Mouse (Mus musculus) heart, adult 10 weeks (tissue): ENCODE results near the gene Snx25. TPM values are rescaled to one million over a fixed set of nuclear protein-coding genes. Genes with fewer than 3 reads are reported as not detected.

ENCODE experiments used
- polyA plus RNA-seq: library from polyadenylated mRNA; stranded (reverse); fragments of 350-450 nt; fragmentation: Illumina TruSeq; extraction: RNeasy Lipid Tissue Mini Kit (QIAGEN cat#74804); gene quantifications from one replicate; pipeline ENCODE4 v1.2.3, GENCODE M21; 2014; ENCODE audit warnings: low read depth, low replicate concordance

Gene Snx25
- 11.2 TPM for polyA plus RNA-seq

GRCm38 (mm10) chr8:46152064-46153031 is at the start of gene Snx25:
Gene Snx25, minus strand, starts transcription at chr8:46152159.

GRCm38 (mm10) chr8:46151202-46152062 is 527 bp downstream of the Snx25 start, which contains the start of gene Cfap97:
Gene Cfap97, plus strand, starts transcription at chr8:46151771.

GRCm38 (mm10) chr8:46005596-46005995 is 146.4 kb downstream of the Snx25 start, which contains the start of gene Ankrd37:
Gene Ankrd37, minus strand, starts transcription at chr8:46005707.

GRCm38 (mm10) chr8:45999138-45999783 is 152.7 kb downstream of the Snx25 start, which contains the start of gene Lrp2bp:
Gene Lrp2bp, plus strand, starts transcription at chr8:45999303.

Other genes with a start within 250 kb of the Snx25 start
- not detected for gene Ccdc110, start 217.5 kb downstream of the Snx25 start, polyA plus RNA-seq
- gene 1700029J07Rik, start 176.9 kb downstream of the Snx25 start, polyA plus RNA-seq = 4.0 TPM
- 29.4 TPM for gene Ufsp2, start 176.6 kb downstream of the Snx25 start, polyA plus RNA-seq
- 1.8 TPM for gene Lrp2bp, start 152.9 kb downstream of the Snx25 start, polyA plus RNA-seq
- gene Ankrd37, start 146.5 kb downstream of the Snx25 start, polyA plus RNA-seq = 12.3 TPM
- 10.7 TPM for gene Cfap97, start 388 bp downstream of the Snx25 start, polyA plus RNA-seq
- gene Slc25a4, start 59.1 kb upstream of the Snx25 start, polyA plus RNA-seq = 4,924 TPM
- 0.92 TPM for gene Helt, start 142.5 kb upstream of the Snx25 start, polyA plus RNA-seq